Mouse (Mus musculus) forebrain, embryonic 15.5 days (tissue): Measurements from ENCODE around the gene Cnppd1. TPM values are rescaled to one million over a fixed set of nuclear protein-coding genes. Genes with fewer than 3 reads are reported as not detected.

Experiments
- ATAC-seq: fragments of 200-750 bp; cut with Nextera tagmentation; replicated peaks from 2 replicates; pipeline ENCODE4 v1.8.0; 2017; ENCODE audit warnings: mild to moderate bottlenecking, moderate TSS enrichment, moderate library complexity
- H3K27ac ChIP-seq: fragments of 300-500 bp; sonication (generic); replicated peaks from 2 replicates; pipeline ENCODE4 v1.5.1; 2015; ENCODE audit warnings: mild to moderate bottlenecking, inconsistent platforms
- H3K27me3 ChIP-seq: fragments of 300-500 bp; sonication (generic); 2 replicates; pipeline ENCODE4 v1.6.1; 2015; ENCODE audit warnings: inconsistent platforms
- H3K36me3 ChIP-seq: fragments of 300-500 bp; sonication (generic); 2 replicates; pipeline ENCODE4 v1.6.1; 2015; ENCODE audit warnings: mild to moderate bottlenecking, inconsistent platforms
- H3K4me1 ChIP-seq: fragments of 300-500 bp; sonication (generic); 2 replicates; pipeline ENCODE4 v1.6.1; 2015; ENCODE audit warnings: inconsistent platforms
- H3K4me2 ChIP-seq: fragments of 300-500 bp; sonication (generic); replicated peaks from 2 replicates; pipeline ENCODE4 v1.6.1; 2015; ENCODE audit warnings: mild to moderate bottlenecking, inconsistent platforms
- H3K4me3 ChIP-seq: fragments of 300-500 bp; sonication (generic); 2 replicates; pipeline ENCODE4 v1.5.1; 2015; ENCODE audit warnings: mild to moderate bottlenecking, inconsistent platforms
- H3K9ac ChIP-seq: fragments of 300-500 bp; sonication (generic); replicated peaks from 2 replicates; pipeline ENCODE4 v1.6.1; 2015; ENCODE audit warnings: mild to moderate bottlenecking, inconsistent platforms
- H3K9me3 ChIP-seq: fragments of 300-500 bp; sonication (generic); 2 replicates; pipeline ENCODE4 v1.6.1; 2016; ENCODE audit warnings: inconsistent platforms
- WGBS: fragments of 180-500 bp; shearing (Covaris S2); methylation state at CpG from one replicate; pipeline ENCODE4 v1.1.7; 2015; ENCODE audit warnings: mixed read lengths; 5-methylcytosine and 5-hydroxymethylcytosine counted together
- polyA plus RNA-seq: library from polyadenylated mRNA; unstranded; fragments of >200 nt; fragmentation: Nextera tagmentation; extraction: Ambion mirVana; gene quantifications from 2 replicates; pipeline ENCODE4 v1.2.1, GENCODE M21; 2015

Cnppd1 gene
- polyA plus RNA-seq, 1 experiment from 2014 or later: 55.5 TPM

DNA sequence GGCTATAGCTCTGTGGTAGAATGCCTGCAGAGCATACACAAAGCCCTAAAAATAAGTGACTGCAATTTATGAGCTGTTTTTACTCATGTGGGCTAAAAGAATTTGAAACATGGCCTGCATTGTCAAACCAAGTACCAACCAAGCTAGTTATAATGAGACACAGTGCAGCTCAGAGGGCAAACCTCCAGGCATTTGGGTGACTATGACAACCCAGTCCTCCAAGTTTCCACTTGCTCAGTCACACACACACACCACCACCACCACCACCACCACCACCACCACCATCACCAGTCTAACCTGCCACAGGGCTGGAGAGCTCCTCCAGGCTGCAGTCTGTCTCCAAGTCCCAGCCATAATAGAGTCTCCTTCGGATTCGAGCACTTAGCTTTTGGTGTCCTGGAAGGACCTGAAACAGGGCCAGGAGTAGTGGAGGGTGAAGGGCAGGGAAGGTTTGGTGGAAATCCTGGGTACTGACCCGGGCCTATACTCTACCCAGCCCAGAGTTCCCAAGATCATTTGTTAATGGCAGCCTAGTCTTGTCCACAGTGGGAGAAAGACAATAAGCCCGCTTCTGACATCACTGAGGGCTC lies 1.8 kb downstream of the Cnppd1 start:
- H3K4me1 ChIP-seq: peaks cover 32% of the 10 kb centered on the region
- H3K36me3 ChIP-seq: peaks cover 42% of the 10 kb centered on the region
- ATAC-seq: no peak
- H3K4me3 ChIP-seq: peak overlapping the region; percentile 90
- H3K4me2 ChIP-seq: peak overlapping the region; percentile 89
- no peak overlapping the region for H3K27ac ChIP-seq
- peak overlapping the region; percentile 96 for H3K9ac ChIP-seq
- 68% methylated on average over 4 of the region's 4 CpGs for WGBS
- H3K9me3 ChIP-seq: no peaks in the 10 kb centered on the region
- no peaks in the 10 kb centered on the region for H3K27me3 ChIP-seq

- H3K4me2 ChIP-seq: no peak overlapping the region
- no peaks in the 10 kb centered on the region for H3K27me3 ChIP-seq
- peaks cover 20% of the 10 kb centered on the region for H3K4me1 ChIP-seq
- no peak for ATAC-seq
- no peak overlapping the region for H3K4me3 ChIP-seq
- no peak overlapping the region for H3K27ac ChIP-seq
- 90% methylated on average over 2 of the region's 2 CpGs for WGBS
- H3K9ac ChIP-seq: no peak overlapping the region
- H3K9me3 ChIP-seq: no peaks in the 10 kb centered on the region
- peaks cover 41% of the 10 kb centered on the region for H3K36me3 ChIP-seq
Measured at GRCm38 (mm10) chr1:75138448-75138847, 4.1 kb downstream of the Cnppd1 start.

GRCm38 (mm10) chr1:75136730-75137129 lies 5.8 kb downstream of the Cnppd1 start:
- 82% methylated on average over 3 of the region's 3 CpGs for WGBS
- H3K36me3 ChIP-seq: peaks cover 41% of the 10 kb centered on the region
- ATAC-seq: no peak

DNA sequence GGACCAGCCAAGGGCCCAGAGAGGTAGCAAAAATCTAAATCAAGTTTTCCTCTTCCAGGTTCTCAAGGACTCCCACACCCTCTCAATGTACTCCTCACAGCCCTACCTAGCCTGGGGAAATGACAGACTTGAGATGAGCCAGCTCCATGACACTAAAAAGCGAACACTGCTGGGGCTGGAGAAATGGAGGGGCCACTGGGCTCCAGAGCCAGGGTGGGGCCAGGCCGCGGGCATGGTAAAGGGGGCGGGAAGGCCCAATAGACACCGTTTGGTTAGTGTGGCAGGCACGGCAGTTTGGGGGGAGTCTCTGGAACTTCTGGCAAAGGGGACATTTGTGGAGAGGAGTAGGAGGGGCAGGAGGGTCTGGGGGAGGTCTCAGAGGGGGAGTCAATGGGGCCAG lies 6.2 kb downstream of the Cnppd1 start:
- no peak overlapping the region for H3K9ac ChIP-seq
- H3K27me3 ChIP-seq: no peaks in the 10 kb centered on the region
- H3K27ac ChIP-seq: no peak overlapping the region
- H3K36me3 ChIP-seq: peaks cover 41% of the 10 kb centered on the region
- peaks cover 16% of the 10 kb centered on the region for H3K4me1 ChIP-seq
- WGBS: 89% methylated on average over 6 of the region's 6 CpGs
- ATAC-seq: no peak
- H3K9me3 ChIP-seq: no peaks in the 10 kb centered on the region
- H3K4me2 ChIP-seq: no peak overlapping the region
- no peak overlapping the region for H3K4me3 ChIP-seq

More at GRCm38 (mm10) chr1:75136730-75137129, 5.8 kb downstream of the Cnppd1 start:
- no peak overlapping the region for H3K27ac ChIP-seq
- no peak overlapping the region for H3K4me3 ChIP-seq
- H3K27me3 ChIP-seq: no peaks in the 10 kb centered on the region
- no peaks in the 10 kb centered on the region for H3K9me3 ChIP-seq
- no peak overlapping the region for H3K9ac ChIP-seq
- H3K4me1 ChIP-seq: peaks cover 16% of the 10 kb centered on the region
- H3K4me2 ChIP-seq: no peak overlapping the region

DNA sequence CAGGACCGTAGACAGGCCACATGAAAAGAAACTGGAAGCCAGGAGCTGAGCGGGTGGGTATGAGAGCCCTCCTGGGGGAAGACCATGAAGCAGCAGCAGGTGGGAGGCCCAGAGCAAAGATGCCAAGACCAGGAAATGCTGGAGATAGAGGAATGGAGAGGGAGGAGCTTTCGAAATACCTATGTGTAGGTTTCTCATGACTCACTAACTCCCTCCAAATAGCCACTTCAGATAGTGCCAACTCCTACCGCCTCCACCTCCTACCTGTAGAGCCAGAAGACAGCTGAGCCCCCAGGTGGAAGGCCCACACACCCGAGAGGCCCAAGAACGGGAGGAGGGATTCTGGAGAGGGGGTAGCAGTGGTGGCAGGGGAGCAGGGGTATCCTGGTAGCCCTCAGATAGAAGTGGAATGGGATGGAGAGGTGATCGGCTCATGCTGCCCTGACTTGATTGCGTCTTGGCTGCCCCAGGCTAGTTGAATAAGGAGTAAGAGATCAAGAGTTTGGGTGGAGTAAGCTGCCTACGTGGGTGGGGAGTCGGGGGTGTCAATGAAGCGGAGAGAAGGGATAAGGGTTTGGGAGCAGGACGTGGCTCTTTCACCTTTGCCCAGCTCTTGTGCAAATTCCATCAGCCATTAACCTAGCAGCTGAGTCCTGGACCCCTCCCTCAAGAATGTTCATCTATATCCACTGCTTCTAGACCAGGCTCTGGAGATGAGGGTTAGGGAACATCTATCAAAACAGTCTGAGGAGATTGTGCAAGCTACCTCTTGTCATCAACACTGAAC lies 8.9 kb downstream of the Cnppd1 start, which contains the start of gene Slc23a3:
Slc23a3 (minus strand) TSS at position 470 of the 787 bp plus-strand sequence.
- Histone ChIP-seq H3K9ac (no peak within 1 kb of the TSS), H3K4me2 (no peak within 1 kb of the TSS), H3K36me3 (peaks cover 31% of the 10 kb centered on the region), H3K4me1 (no peaks in the 10 kb centered on the region), H3K27me3 (no peaks in the 10 kb centered on the region; the same call in 1 of the 2 replicates), H3K4me3 (no peak within 1 kb of the TSS), H3K9me3 (no peaks in the 10 kb centered on the region), H3K27ac (no peak within 1 kb of the TSS)
- 67% methylated on average over 12 of the region's 12 CpGs for WGBS
- ATAC-seq: no peak

GRCm38 (mm10) chr1:75128641-75129040 lies 13.9 kb downstream of the Cnppd1 start:
- Histone ChIP-seq H3K4me3 (no peak overlapping the region), H3K36me3 (no peaks in the 10 kb centered on the region), H3K9me3 (no peaks in the 10 kb centered on the region), H3K4me2 (no peak overlapping the region), H3K27ac (no peak overlapping the region), H3K27me3 (no peaks in the 10 kb centered on the region; the same call in 1 of the 2 replicates), H3K9ac (no peak overlapping the region), H3K4me1 (peaks cover 6% of the 10 kb centered on the region)
- no peak for ATAC-seq
- 82% methylated on average over 3 of the region's 3 CpGs for whole genome bisulfite sequencing

DNA sequence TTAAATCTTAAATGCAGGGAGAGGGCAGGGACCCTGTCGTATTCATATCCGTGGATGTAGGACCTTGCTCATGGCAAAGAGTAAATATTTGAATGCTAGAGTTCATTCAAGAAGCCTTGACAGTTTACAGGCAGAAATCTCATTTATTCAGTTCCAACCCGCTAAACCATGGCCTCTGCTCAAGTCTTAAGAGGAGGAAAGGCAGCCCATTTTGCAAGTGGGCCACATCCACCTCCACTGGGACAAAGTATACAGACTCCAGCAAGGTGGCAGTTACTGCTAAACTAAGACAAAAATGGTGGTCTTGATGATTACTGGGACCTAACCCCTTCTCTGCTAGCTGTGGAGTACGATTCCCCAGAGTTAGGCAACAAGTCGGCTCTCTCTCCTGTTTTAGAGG lies 17.1 kb downstream of the Cnppd1 start:
- Histone ChIP-seq H3K4me1 (peaks cover 6% of the 10 kb centered on the region), H3K4me3 (peak overlapping the region; percentile 76), H3K36me3 (no peaks in the 10 kb centered on the region), H3K27ac (peak overlapping the region; percentile 94; the same call in 1 of the 2 replicates), H3K9ac (peak overlapping the region; percentile 66), H3K27me3 (no peaks in the 10 kb centered on the region; the same call in 1 of the 2 replicates), H3K4me2 (peak overlapping the region; percentile 65), H3K9me3 (no peaks in the 10 kb centered on the region)
- 35% methylated on average over 5 of the region's 5 CpGs for WGBS
- no peak for ATAC-seq

DNA sequence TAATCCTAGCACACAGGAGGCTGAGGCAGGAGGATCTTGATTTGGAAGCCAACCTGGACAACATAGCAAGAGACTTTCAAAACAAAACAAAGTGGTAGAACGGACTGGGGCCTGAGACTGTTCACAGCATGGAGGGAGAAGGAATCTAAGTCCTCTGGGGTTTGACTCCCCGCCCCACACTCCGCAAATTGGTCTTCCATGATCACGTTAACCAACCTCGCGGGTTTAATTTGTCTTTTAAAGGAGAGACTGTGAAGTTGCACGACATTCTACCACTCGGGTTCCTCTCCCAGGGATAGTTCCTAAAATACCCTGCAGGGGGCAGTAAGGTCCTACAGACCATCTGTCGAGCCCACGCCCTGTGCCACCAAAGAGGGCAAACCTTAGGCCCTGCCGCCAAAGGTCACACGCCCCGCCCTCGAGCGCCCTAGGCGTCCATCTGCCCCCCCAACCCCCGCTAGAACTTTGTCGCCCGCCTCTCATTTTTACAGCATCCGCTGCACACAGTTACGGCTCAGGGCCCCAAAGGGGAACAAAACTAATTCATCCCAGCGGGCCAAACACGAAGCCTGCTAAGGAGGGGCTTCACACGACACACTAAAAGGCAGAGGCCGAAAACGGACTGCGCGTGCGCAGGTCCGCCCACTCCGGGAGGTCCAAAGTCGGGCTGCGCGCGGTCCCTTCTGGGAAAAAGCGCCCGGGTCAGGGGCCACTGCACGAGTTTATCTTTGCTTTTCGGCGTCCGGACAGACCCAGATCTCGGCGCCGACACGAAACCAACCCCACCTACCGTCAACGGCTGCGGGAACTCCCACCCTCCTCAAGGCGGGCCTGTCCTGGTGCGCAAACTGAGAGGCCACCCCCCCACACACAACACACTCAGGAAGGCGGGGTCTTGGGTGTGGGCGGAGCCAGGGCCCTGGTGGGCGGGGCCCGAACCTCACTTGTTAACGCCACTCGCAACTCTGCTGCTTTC lies 17.9 kb downstream of the Cnppd1 start, which contains the start of gene Nhej1:
Nhej1 (minus strand) TSS at position 855 of the 976 bp plus-strand sequence.
- Histone ChIP-seq H3K36me3 (no peaks in the 10 kb centered on the region), H3K9me3 (no peaks in the 10 kb centered on the region), H3K9ac (peak within 1 kb of the TSS; percentile 66), H3K27me3 (no peaks in the 10 kb centered on the region; the same call in 1 of the 2 replicates), H3K27ac (peak within 1 kb of the TSS; percentile 94), H3K4me1 (peaks cover 6% of the 10 kb centered on the region), H3K4me3 (peak within 1 kb of the TSS; percentile 76), H3K4me2 (peak within 1 kb of the TSS; percentile 65)
- ATAC-seq: peak; percentile 95
- WGBS: 1% methylated on average over 56 of the region's 56 CpGs

DNA sequence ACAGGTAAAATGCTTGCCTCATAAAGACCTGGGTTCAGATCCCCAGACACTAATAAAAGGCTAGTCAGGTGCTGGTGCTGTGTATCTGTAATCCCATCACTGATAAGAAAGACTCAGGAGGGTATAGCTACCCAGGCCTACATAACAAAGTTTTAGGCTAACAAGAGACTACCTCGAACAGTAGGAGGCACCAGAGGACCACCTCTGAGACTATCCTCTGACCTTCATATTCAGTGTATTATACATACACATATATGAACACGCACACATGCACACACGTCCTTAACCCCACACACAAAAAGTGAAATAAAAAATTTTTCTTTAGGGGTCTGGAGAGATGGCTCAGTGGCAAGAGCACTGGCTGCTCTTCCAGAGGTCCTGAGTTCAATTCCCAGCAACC lies 20.3 kb downstream of the Cnppd1 start:
- Histone ChIP-seq H3K4me3 (no peak overlapping the region), H3K36me3 (no peaks in the 10 kb centered on the region), H3K4me1 (peaks cover 6% of the 10 kb centered on the region), H3K27me3 (no peaks in the 10 kb centered on the region), H3K4me2 (no peak overlapping the region), H3K9me3 (no peaks in the 10 kb centered on the region), H3K9ac (no peak overlapping the region), H3K27ac (no peak overlapping the region)
- 80% methylated on average over 3 of the region's 3 CpGs for WGBS
- no peak for ATAC-seq
